Comparison of ENCODE assay signal across 8 mouse cellular contexts in genomic region chr2:27539772-27540514, GRCm38 (mm10). TPM values are rescaled to one million over a fixed set of nuclear protein-coding genes. Genes with fewer than 3 reads are reported as not detected.
DNase-seq lines count a peak whose midpoint lies in the region; ATAC-seq lines count a peak whose summit lies in the region.

No protein-coding gene starts in this region.

- WGBS in forebrain, embryonic 14.5 days, result under 1% methylated on average over 46 of the region's 46 CpGs
- under 1% methylated on average over 46 of the region's 46 CpGs for WGBS in neural tube, embryonic 15.5 days

- H3K27ac ChIP-seq in forebrain, embryonic 14.5 days (ENCODE audit: low read depth, low read length), result peak overlapping the region; percentile 86
- peak overlapping the region; percentile 85 for H3K27ac ChIP-seq in neural tube, embryonic 15.5 days (replicated peaks)

- peak overlapping the region; percentile 43 for H3K4me3 ChIP-seq in forebrain, embryonic 14.5 days (ENCODE audit: low read depth, low read length)
- peak overlapping the region; percentile 46 for H3K4me3 ChIP-seq in neural tube, embryonic 15.5 days (replicated peaks)

- H3K4me1 ChIP-seq in forebrain, embryonic 14.5 days (ENCODE audit: control insufficient read depth, insufficient read depth, low read length), result peaks cover 8% of the 10 kb centered on the region
- H3K4me1 ChIP-seq in neural tube, embryonic 15.5 days, result peaks cover 21% of the 10 kb centered on the region

- peak overlapping the region; percentile 70 for H3K9ac ChIP-seq in forebrain, embryonic 14.5 days (ENCODE audit: low read length)
- peak overlapping the region; percentile 50 for H3K9ac ChIP-seq in neural tube, embryonic 15.5 days (replicated peaks)

- H3K4me2 ChIP-seq in forebrain, embryonic 14.5 days (ENCODE audit: low read length), result peak overlapping the region; percentile 81
- peak overlapping the region; percentile 61 for H3K4me2 ChIP-seq in neural tube, embryonic 15.5 days

- peaks cover 17% of the 10 kb centered on the region for H3K36me3 ChIP-seq in forebrain, embryonic 14.5 days (ENCODE audit: control insufficient read depth, insufficient read depth, low read length)
- peaks cover 15% of the 10 kb centered on the region for H3K36me3 ChIP-seq in neural tube, embryonic 15.5 days

- H3K9me3 ChIP-seq in forebrain, embryonic 14.5 days (replicated peaks; ENCODE audit: control insufficient read depth, low read length), result no peaks in the 10 kb centered on the region
- H3K9me3 ChIP-seq in neural tube, embryonic 15.5 days (replicated peaks), result no peaks in the 10 kb centered on the region

- intact Hi-C loops in heart, postnatal 14 days (cut with DNase I), result loop anchor here (2.0 kb wide), 1 partner anchor 25 kb away; the partner anchor contains the start of gene Wdr5

- no peaks in the 10 kb centered on the region for H3K27me3 ChIP-seq in forebrain, embryonic 14.5 days (replicated peaks; ENCODE audit: control insufficient read depth, insufficient read depth, low read length)
- no peaks in the 10 kb centered on the region for H3K27me3 ChIP-seq in neural tube, embryonic 15.5 days (replicated peaks)

- ATAC-seq in forebrain, embryonic 14.5 days, result peak; percentile 97
- ATAC-seq in neural tube, embryonic 15.5 days (ENCODE audit: low FRiP score), result peak; percentile 97

- DNase-seq in ES-CJ7 (ENCODE audit: low read depth, low spot score), result peak; percentile 99
- peak; percentile 99 for DNase-seq in cerebellum, adult 11 months
- peak; percentile 100 for DNase-seq in forebrain, embryonic 14.5 days (ENCODE audit: low spot score)
- peak; percentile 96 to 97 for DNase-seq in heart, postnatal 14 days
- DNase-seq in layer of hippocampus, adult 11-12 months (ENCODE audit: low spot score), result peak; percentile 99
- peak; percentile 99 for DNase-seq in lung, adult 18-20 months
- DNase-seq in testis, postnatal 14 days (ENCODE audit: low spot score), result peak; percentile 98

RNA-seq across cellular contexts. Expression of gene Wdr5, which starts 25.0 kb away (rescaled TPM):
- polyA plus RNA-seq in forebrain, embryonic 14.5 days (2014; fragmentation: Nextera tagmentation; extraction: Ambion mirVana), result 49.5 and 52.5 TPM in 2 replicates
- 10 to 100 TPM; 21.4 to 25.3 TPM for total RNA-seq in heart, postnatal 14 days (2021)
- polyA plus RNA-seq in neural tube, embryonic 15.5 days (2015; fragmentation: Nextera tagmentation; extraction: Ambion mirVana), result 41.7 and 44.4 TPM in 2 replicates

RNA-seq across cellular contexts. Expression of gene Brd3, which starts 32.5 kb away (rescaled TPM):
- 155 and 170 TPM in 2 replicates for polyA plus RNA-seq in forebrain, embryonic 14.5 days (2014; fragmentation: Nextera tagmentation; extraction: Ambion mirVana)
- total RNA-seq in heart, postnatal 14 days (2021), result 10 to 100 TPM; 39.6 to 41.3 TPM
- 98.6 and 99.7 TPM in 2 replicates for polyA plus RNA-seq in neural tube, embryonic 15.5 days (2015; fragmentation: Nextera tagmentation; extraction: Ambion mirVana)

Comparison
In these comparisons a context has a peak if more than half of its experiments do, and no peak if none do; other contexts are left out.
1. Peak in every context shown above with its lines: DNase-seq, ATAC-seq, H3K4me3 ChIP-seq and H3K27ac ChIP-seq.